Mouse (Mus musculus) CH12.LX (cell line): ENCODE results near the gene Rnasek. TPM values are rescaled to one million over a fixed set of nuclear protein-coding genes. Genes with fewer than 3 reads are reported as not detected.

Experiments
- DNase-seq: peaks from one replicate; pipeline ENCODE4 v3.0.0-alpha.2; 2013; ENCODE audit errors: extremely low read depth
- H3K27ac ChIP-seq: 2 replicates; pipeline ENCODE4 v1.5.1; 2012; ENCODE audit warnings: low read depth, mild to moderate bottlenecking, control low read depth, moderate library complexity; ENCODE audit not compliant: insufficient read depth
- H3K27me3 ChIP-seq: replicated peaks from 2 replicates; pipeline ENCODE3; 2012; ENCODE audit warnings: inconsistent platforms
- H3K36me3 ChIP-seq, 2 experiments: replicated peaks in 1 of 2; 2 replicates each; pipeline versions ENCODE3 to v1.6.1; 2012; ENCODE audit warnings: inconsistent platforms in 1 of 2, low read length in 1 of 2, mild to moderate bottlenecking in 1 of 2, mixed read lengths in 1 of 2, moderate library complexity in 1 of 2; ENCODE audit not compliant: control insufficient read depth in 1 of 2, insufficient read depth in 1 of 2
- H3K4me1 ChIP-seq, 2 experiments: 2 replicates each; pipeline ENCODE4 v1.6.1; 2012; ENCODE audit warnings: inconsistent platforms in 1 of 2, moderate library complexity in 1 of 2; ENCODE audit not compliant: insufficient read depth in 2 of 2, control insufficient read depth in 1 of 2
- H3K4me2 ChIP-seq: 2 replicates; pipeline ENCODE4 v1.6.1; 2012; ENCODE audit warnings: low read depth, mild to moderate bottlenecking, control low read depth; ENCODE audit not compliant: poor library complexity, insufficient read depth, severe bottlenecking
- H3K4me3 ChIP-seq, 3 experiments: fragments of 150-350 bp in 1 of 3; sonication (generic) in 1 of 3; replicated peaks in 1 of 3; 2 replicates each; pipeline versions ENCODE3 to v1.5.1; 2011 to 2012; ENCODE audit warnings: low read depth in 2 of 3, low read length in 2 of 3, mild to moderate bottlenecking in 2 of 3, moderate library complexity in 2 of 3, control low read depth in 1 of 3, improper control_type of control experiment in 1 of 3, inconsistent platforms in 1 of 3, mixed read lengths in 1 of 3; ENCODE audit not compliant: poor library complexity in 1 of 3
- H3K79me2 ChIP-seq: replicated peaks from 2 replicates; pipeline ENCODE4 v1.6.1; 2012; ENCODE audit warnings: mild to moderate bottlenecking, moderate library complexity; ENCODE audit not compliant: control insufficient read depth, poor library complexity, insufficient read depth, severe bottlenecking; ENCODE audit errors: extremely low read depth
- H3K9ac ChIP-seq: 2 replicates; pipeline ENCODE4 v1.6.1; 2012; ENCODE audit warnings: low read depth, mild to moderate bottlenecking, control low read depth, moderate library complexity; ENCODE audit not compliant: insufficient read depth
- H3K9me3 ChIP-seq: replicated peaks from 2 replicates; pipeline ENCODE3; 2012; ENCODE audit warnings: low read length, inconsistent platforms, mixed read lengths
- CTCF ChIP-seq, 2 experiments: IDR thresholded peaks in 1 of 2; conservative IDR thresholded peaks in 1 of 2; 2 replicates each; pipeline ENCODE4 v1.5.1; 2011 to 2012; ENCODE audit warnings: low read depth in 2 of 2, low read length in 2 of 2, improper control_type of control experiment in 1 of 2, inconsistent platforms in 1 of 2, mild to moderate bottlenecking in 1 of 2, moderate library complexity in 1 of 2
- E2F4 ChIP-seq: IDR thresholded peaks from 2 replicates; pipeline ENCODE4 v1.6.1; 2011; ENCODE audit warnings: low read depth, low read length, improper control_type of control experiment; ENCODE audit not compliant: insufficient replicate concordance
- ELF1 ChIP-seq: IDR thresholded peaks from 2 replicates; pipeline ENCODE4 v1.6.1; 2014; ENCODE audit warnings: low read depth, mild to moderate bottlenecking, inconsistent platforms, low read length, improper control_type of control experiment
- HCFC1 ChIP-seq: IDR thresholded peaks from 2 replicates; pipeline ENCODE4 v1.6.1; 2012; ENCODE audit warnings: low read depth, mild to moderate bottlenecking, inconsistent platforms, low read length, improper control_type of control experiment
- MAX ChIP-seq: IDR thresholded peaks from 2 replicates; pipeline ENCODE4 v1.6.1; 2011; ENCODE audit warnings: low read length, improper control_type of control experiment
- RAD21 ChIP-seq: IDR thresholded peaks from 2 replicates; pipeline ENCODE4 v1.6.1; 2011; ENCODE audit warnings: low read depth, mild to moderate bottlenecking, low read length, improper control_type of control experiment, moderate library complexity
- SMC3 ChIP-seq: IDR thresholded peaks from 2 replicates; pipeline ENCODE4 v1.6.1; 2011; ENCODE audit warnings: low read depth, low read length, improper control_type of control experiment
- UBTF ChIP-seq: IDR thresholded peaks from 2 replicates; pipeline ENCODE4 v1.6.1; 2012; ENCODE audit warnings: low read depth, mild to moderate bottlenecking, inconsistent platforms, low read length, improper control_type of control experiment, moderate library complexity
- USF1 ChIP-seq: IDR thresholded peaks from 2 replicates; pipeline ENCODE4 v1.6.1; 2014; ENCODE audit warnings: low read depth, mild to moderate bottlenecking, inconsistent platforms, low read length, improper control_type of control experiment
- ZNF384 ChIP-seq: IDR thresholded peaks from 2 replicates; pipeline ENCODE4 v1.6.1; 2012; ENCODE audit warnings: low read depth, low read length, improper control_type of control experiment, inconsistent platforms
- dilution Hi-C: fragments of 300-500 bp; cut with MboI; formaldehyde crosslinking; loops from 2 replicates; pipeline ENCODE4 v1.14.3; 2020; ENCODE audit warnings: low sequenced_read_pairs; ENCODE audit not compliant: extremely low pct_unique_long_range_greater_than_20kb, extremely low pct_ligation_motif_present
- in situ Hi-C: fragments of 300-500 bp; cut with MboI; formaldehyde crosslinking; loops from 3 replicates; pipeline ENCODE4 v1.14.3; 2019; ENCODE audit warnings: low sequenced_read_pairs, low pct_ligation_motif_present, low pct_unique_long_range_greater_than_20kb, mixed read lengths
- polyA plus RNA-seq: library from polyadenylated mRNA; unstranded; fragments of >175 nt; gene quantifications from 2 replicates; pipeline ENCODE4 v1.2.1, GENCODE M21; 2012; ENCODE audit warnings: low read depth; ENCODE audit not compliant: insufficient read length
- total RNA-seq, 2 experiments: library from RNA; depleted of rRNA; stranded (reverse); fragments of 300-350 nt in 1 of 2; fragments of >200 nt in 1 of 2; gene quantifications; 2 replicates each; pipeline ENCODE4 v1.2.3; 2012 to 2014

Rnasek gene
- total and polyA plus RNA-seq, 3 experiments: 9.1 to 91.3 (median 25.6) TPM

- Histone ChIP-seq H3K27ac (no peak overlapping the region), H3K27me3 (peaks cover 89% of the 10 kb centered on the region), H3K36me3 (no peaks in the 10 kb centered on the region), H3K9me3 (no peaks in the 10 kb centered on the region), H3K4me2 (no peak overlapping the region), H3K4me3 (no peak overlapping the region), H3K79me2 (no peaks in the 10 kb centered on the region), H3K4me1 (no peaks in the 10 kb centered on the region), H3K9ac (no peak overlapping the region)
- in situ Hi-C loops (no loop called here), dilution Hi-C loops (no loop called here)
- DNase-seq: no peak
- TF ChIP-seq E2F4: no peak
Observed at GRCm38 (mm10) chr11:70250150-70250549, 10.5 kb upstream of the Rnasek start.

- H3K36me3 ChIP-seq: no peaks in the 10 kb centered on the region
- H3K27me3 ChIP-seq: peaks cover 78% of the 10 kb centered on the region
- no peaks in the 10 kb centered on the region for H3K4me1 ChIP-seq
- peak; percentile 82 for DNase-seq
- dilution Hi-C loops (no loop called here), in situ Hi-C loops (loop anchor here (5.0 to 25.0 kb wide), 3 partner anchors 70 to 515 kb away; partner anchors contain the start of genes 4930544D05Rik, Chrne and Zfp3)
- TF ChIP-seq SMC3 (peak; percentile 70), CTCF (conservative IDR thresholded peaks at IDR 0.05 in 1 of 2, IDR thresholded peaks at IDR 0.05 in 1 of 2; ENCODE audit: low read depth in 2 of 2, low read length in 2 of 2) (peak; percentile 87 to 98), USF1 (no peak), MAX (no peak), RAD21 (peak; percentile 59), ZNF384 (no peak)
- H3K4me2 ChIP-seq: no peak overlapping the region
- no peak overlapping the region for H3K4me3 ChIP-seq
- no peaks in the 10 kb centered on the region for H3K79me2 ChIP-seq
- H3K9me3 ChIP-seq: no peaks in the 10 kb centered on the region
- H3K27ac ChIP-seq: no peak overlapping the region
- no peak overlapping the region for H3K9ac ChIP-seq
Observed at GRCm38 (mm10) chr11:70247136-70247845, 7.6 kb upstream of the Rnasek start.

GRCm38 (mm10) chr11:70242591-70242990 lies 2.9 kb upstream of the Rnasek start:
- peaks cover 0 to 9% of the 10 kb centered on the region in 2 experiments; a peak in 2 of 4 replicates for H3K4me1 ChIP-seq
- in situ Hi-C loops: loop anchor here (25.0 kb wide), 2 partner anchors 370 to 520 kb away; partner anchors contain the start of genes 4930544D05Rik, Chrne and Zfp3

More at GRCm38 (mm10) chr11:70242591-70242990, 2.9 kb upstream of the Rnasek start:
- Histone ChIP-seq H3K4me2 (no peak overlapping the region), H3K27me3 (peaks cover 33% of the 10 kb centered on the region), H3K9me3 (no peaks in the 10 kb centered on the region), H3K9ac (no peak overlapping the region), H3K27ac (no peak overlapping the region), H3K36me3 (no peaks in the 10 kb centered on the region), H3K4me3 (no peak overlapping the region), H3K79me2 (peaks cover 12% of the 10 kb centered on the region)
- dilution Hi-C loops: no loop called here
- no peak for DNase-seq
- TF ChIP-seq HCFC1: no peak
- TF ChIP-seq UBTF: no peak
- TF ChIP-seq ELF1: no peak
